Mouse (Mus musculus): ENCODE results near the gene Dnajb14. TPM values are rescaled to one million over a fixed set of nuclear protein-coding genes. Genes with fewer than 3 reads are reported as not detected.
"Not testable (repeated sequence)": the region's sequence is repeated elsewhere in the genome, so short reads cannot be mapped to it uniquely, and the experiment has no call there.

Dnajb14 gene
- total RNA-seq, 2 experiments from 2014 or later, result 15.3 to 16.3 TPM

GRCm38 (mm10) chr3:137952914-137953880, 85.7 kb downstream of the Dnajb14 start:
- DNase-seq, result peak; percentile 41

DNA sequence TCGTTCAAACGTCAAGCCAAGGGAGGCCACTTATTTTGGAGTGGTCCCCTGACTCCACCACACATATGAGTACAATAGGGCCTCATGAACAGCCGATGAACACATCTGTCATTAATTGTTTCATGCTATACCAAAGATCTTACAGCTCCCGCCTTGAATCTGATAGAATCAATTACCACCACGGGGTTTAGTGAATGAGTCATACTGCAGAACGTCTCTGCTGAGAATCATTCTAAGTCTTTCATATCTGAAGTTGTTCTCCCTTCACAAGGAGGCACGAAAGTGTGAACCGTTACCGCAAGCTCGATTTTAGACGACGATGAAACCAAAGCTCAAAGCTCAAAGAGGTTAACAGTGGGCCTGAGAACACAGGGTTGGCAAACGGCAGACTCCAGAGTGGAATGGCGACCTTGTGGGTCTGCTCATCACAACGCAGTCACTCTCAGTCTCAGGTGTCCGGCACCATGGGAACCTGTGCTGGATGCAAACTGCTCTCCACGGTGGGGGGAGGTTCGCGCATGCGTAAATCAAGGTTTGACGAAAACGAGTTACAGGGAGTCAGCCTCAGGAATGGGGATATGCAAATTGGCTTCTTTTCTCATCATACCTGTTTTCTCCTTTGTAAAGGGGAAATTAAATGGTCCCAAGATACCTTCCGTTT, 86.9 kb downstream of the Dnajb14 start:
- DNase-seq, result no peak

- no peak for DNase-seq
Observed at GRCm38 (mm10) chr3:137955560-137956081, 88.1 kb downstream of the Dnajb14 start.

DNA sequence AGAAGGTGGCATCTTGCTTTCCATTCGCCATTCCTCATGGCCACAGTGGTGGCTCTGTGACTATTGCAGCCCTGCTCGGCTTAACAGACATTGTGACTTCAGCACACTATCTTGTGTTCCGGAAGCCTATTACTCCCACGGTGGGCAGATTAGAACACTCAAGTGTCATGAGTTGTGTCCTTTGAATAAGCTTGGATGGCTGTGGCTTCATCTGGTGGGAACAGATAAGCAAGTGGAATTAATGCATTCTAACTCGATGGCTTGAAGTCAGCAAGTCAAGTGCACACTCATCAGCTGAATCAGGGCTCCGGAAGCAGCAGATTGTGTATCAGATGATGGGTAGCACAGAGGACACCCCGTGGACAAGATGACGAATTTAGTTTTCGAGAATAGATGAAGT, 90.4 kb downstream of the Dnajb14 start:
- no peak for DNase-seq

DNA sequence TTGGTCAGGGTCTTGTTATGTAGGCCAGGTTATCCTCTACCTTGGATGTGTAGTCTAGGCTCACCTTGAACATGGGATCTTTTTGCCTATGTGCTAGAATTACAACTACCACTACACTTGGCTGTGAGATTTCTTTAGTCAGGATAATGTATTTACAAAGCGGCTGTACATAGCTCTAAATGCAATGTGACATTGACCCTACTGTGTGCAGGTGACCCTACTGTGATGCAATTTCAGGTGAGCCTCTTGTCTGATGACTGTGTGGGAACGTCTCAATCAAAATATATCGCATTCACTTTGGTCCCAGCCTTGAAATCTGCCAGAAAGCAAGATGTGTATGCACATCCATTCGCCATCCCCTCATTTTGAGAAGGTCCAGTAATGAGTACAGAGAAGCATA, 90.9 kb downstream of the Dnajb14 start:
- DNase-seq, result no peak

- DNase-seq, result no peak
Observed at GRCm38 (mm10) chr3:137959456-137959855, 92.0 kb downstream of the Dnajb14 start.

GRCm38 (mm10) chr3:137961736-137962385, 94.4 kb downstream of the Dnajb14 start:
- no peak for DNase-seq

DNA sequence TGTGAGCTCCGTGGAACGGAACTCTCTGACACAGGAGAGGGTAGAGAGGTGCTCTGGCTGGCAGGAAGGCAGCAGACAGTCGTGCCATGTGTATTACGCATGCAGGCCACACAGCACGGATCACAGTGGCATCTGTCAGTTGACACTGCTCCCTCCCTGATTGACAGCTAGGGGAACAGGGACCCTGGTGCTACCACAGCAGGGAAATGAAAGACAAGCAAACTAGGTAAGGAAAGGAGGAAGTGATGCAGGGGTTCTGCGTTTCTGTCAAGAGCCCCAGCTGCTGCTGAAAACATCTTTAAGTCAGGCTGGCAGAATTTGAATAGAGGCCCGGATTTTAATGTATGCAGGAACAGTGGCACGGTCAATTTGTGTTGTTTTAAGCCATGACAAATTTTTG, 96.0 kb downstream of the Dnajb14 start:
- DNase-seq, result no peak

GRCm38 (mm10) chr3:137964014-137964413, 96.5 kb downstream of the Dnajb14 start:
- DNase-seq, result not testable (repeated sequence)

Other genes with a start within 250 kb of the Dnajb14 start
- gene Ddit4l, start 246.1 kb upstream of the Dnajb14 start, total RNA-seq (2021), result 10 to 100 TPM in 1 of 2 experiments, 1 to 10 TPM in 1; 2.6 to 14.1 TPM
- not detected for gene Gm21962, start 196.2 kb upstream of the Dnajb14 start, total RNA-seq (2021)
- gene H2afz, start 3.2 kb upstream of the Dnajb14 start, total RNA-seq (2021), result 100 to 1,000 TPM; 246 to 278 TPM
- gene Lamtor3, start 50.8 kb downstream of the Dnajb14 start, total RNA-seq (2021), result 10 to 100 TPM; 68.6 to 72.0 TPM
- gene Dapp1, start 113.9 kb downstream of the Dnajb14 start, total RNA-seq (2021), result 1 to 10 TPM; 5.9 to 7.1 TPM
- gene 1110002E22Rik, start 197.4 kb downstream of the Dnajb14 start, total RNA-seq (2021), result 10 to 100 TPM in 1 of 2 experiments, 1 to 10 TPM in 1; 2.5 to 11.6 TPM
- gene Gm5105, start 199.7 kb downstream of the Dnajb14 start, total RNA-seq (2021), result under 1 TPM in 1 of 2 experiments, not detected in 1; 0.33 TPM

Measured in adrenal gland, postnatal 10 days (tissue).